Mouse (Mus musculus): ENCODE measurements around the gene Map7d1.

The Map7d1 gene

DNA sequence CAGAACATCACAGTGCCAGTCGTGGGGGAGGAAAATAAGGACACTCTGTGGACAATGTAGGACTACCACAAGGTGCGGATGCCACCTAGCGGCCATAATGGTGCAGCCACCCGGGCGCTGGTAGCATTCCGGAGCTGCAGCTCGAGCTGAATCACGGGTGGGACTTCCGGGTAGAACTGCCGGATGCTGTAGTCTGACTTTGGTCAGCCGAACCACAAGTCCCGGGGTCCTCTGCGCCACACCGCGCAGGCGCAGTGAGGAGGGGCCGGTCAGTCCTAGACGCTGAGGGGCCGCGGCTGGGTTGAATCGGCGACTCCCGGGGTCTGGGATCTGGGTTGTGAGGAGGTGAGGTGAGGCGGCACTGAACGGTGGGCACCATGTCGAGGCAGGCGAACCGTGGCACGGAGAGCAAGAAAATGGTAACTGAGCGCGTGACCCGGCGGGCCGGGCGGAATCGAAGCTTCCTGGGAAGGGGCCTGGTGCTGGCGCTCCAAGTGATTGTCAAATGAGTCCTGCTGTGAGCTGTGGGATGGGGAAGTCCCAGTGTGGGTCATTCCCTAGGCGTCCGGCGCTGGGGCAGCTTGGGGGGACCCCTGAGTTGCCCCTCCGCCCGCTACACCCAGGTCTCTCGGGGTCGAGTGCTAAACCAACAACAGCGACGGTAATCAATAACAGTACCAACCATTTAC is 6.1 kb upstream of the Map7d1 start, which contains the start of gene Trappc3:
TSS of gene Trappc3 (plus strand) at position 207 of the 689 bp plus-strand sequence.
- peak; percentile 99 for DNase-seq (ENCODE audit: low spot score)

DNA sequence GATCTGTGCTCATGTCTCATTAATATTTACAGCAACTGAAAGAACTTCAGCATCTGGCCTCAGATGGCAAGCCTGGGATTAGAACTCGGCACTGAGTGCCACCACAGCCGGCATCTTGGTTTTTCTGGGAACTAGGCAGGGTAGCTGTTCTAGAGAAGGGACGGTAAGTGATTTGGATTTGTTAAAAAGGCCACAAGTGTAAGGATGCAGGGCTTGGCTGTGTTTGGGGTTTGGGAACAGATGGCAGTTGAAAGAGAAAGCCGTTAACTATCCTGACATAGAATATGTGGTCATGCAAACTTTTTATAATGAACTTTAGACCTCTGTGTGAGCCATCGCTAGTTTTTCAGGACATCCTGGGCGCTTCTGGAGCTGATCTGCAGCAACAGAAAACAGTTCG is 5.5 kb upstream of the Map7d1 start:
- DNase-seq (ENCODE audit: low spot score) = no peak

DNA sequence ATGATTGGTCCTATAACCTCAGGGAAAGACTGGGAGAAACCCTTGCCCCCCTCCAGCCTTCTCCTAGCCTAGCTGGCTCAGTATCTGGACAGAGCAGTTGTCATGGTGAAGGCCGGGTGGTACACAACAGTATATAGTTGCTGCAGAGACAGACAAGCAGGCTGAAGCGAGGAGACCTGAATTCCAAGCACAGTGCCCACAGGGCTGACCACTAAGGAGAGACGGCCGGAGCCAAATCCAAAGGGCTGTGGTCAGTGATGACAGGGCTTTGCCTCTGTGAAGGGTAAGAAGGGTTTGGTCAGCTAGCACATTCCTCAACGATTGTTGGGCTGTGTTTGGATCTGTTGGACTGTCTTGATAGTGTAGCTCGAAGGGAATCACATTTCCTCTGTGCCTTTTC is 5.1 kb upstream of the Map7d1 start:
- no peak for DNase-seq (ENCODE audit: low spot score)

DNA sequence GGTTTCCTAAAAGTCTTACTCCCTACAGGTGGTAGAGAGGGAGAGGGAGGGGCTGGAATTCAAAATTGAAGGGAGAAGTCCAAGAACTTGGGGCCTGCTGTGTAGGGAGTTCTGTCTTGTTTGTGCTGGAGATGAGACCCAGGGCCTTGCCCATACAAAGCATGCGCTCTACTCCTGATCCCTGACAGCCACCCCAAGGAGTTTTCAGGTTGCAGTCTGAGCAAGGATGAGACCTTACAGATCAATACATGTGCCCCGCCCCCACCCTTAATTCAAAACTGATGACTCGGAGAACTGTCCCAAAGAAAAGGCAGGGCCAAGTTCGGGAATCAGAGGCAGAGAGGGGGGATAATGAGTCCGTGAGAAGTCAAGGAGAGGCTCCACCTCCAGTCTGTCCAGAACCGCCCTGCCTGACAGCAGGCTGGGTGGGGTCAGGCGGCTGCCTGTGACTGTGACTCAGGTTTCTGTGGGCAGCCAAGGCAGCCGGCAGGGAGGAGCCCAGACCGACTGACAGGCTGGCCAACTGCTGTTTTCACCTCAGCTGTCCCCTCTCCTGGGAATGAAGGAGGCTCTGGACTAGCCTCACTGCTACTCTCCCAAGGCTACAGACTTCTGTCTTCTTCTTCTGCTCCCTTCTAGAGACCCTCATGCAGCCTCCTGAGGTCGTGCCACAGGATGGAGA is 4.5 kb upstream of the Map7d1 start:
- peak; percentile 84 for DNase-seq (ENCODE audit: low spot score)

DNA sequence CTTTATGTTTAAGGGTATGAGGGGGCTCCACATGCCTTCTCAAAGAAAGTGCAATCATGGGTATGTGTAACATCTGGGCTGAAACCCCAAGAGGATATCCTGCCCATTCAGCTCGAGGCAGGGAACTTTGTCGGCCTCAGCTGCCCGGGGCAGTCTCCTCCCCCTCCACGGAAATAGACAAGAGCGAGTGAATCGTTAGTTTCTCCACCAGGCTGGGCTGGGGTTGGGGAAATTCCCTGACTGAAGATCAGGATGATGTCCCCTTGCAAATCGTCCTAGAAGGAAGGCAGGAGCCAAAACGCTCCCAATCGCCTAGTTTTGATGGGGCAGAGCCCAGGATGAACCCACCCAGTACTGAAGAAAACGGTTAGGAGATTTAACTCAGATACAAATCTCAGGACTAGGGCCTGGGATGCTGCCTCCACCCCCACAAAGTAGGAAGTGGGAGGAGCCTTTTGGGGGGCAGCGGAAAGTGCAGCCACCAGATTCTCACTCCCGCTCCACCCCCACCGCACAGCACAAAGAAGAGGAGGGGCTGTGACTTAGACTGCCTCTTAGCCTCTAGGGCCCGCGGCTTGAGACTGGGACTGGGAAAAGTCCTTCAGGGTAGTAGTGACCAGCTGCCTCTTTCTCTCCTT is 3.5 kb upstream of the Map7d1 start:
- DNase-seq (ENCODE audit: low spot score) = peak; percentile 91

DNA sequence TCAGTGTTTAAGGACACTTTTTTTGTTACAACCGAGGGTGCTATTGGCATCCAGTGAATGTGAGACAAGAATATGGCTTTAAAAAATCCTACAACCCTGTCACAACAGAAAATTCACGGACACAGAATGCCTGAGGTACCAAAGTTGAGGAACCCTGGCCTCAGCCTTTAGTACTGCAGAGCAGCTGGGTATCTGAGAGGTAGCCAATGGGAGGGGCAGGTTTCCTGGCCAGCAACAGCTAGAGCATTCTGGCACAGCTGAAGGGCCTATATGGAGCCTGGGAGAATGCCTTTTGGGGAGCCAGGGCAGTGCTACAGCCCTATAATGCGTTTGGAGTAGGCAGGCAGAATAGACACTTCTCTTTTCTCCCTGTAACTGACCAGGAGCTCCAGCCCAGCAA is 2.9 kb upstream of the Map7d1 start:
- peak; percentile 52 for DNase-seq (ENCODE audit: low spot score)

DNA sequence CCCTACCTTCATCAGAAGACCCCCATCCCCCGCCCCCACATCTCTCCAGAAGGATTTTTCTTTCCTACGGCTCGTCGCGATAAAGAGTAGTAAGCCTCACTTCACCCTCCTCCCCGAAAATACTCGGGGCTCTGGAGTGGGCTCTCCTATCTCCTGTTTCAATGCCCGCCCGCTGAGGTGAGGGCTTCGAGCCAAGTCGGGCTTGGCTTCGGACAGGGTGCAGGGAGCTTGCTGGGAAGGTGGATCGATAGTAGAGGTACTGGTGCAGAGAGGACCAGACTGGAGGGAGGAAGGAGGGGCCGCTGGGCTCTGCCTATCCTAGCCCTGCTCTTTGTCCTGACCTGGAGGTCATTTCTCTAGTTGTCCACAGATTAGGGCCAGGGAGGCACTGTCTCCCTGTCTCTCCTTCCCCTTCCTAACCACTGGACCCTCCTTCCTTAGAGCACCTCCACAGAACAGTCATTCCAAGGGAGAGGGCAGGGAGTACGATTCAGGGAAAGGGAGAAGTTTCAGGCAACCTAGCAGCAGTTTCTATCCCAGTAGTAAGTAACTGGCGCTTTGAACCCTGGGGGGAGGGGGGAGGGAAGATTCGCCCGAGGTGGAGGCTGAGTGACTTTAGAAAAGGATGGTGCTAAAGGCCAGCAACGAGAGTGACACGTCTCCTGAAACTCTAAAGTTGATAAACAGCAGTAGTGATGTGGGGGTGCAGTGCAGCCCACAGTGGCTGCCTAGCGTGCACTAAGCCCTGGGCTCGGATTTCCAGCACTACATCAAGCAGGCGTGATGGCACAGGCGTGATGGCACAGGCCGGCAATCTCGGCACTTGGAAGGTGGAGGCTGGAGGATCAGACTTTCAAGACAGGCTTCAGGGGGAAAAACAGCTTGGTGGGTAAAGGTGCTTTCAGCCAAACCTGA is 1.1 kb upstream of the Map7d1 start:
- peak; percentile 81 for DNase-seq (ENCODE audit: low spot score)

DNA sequence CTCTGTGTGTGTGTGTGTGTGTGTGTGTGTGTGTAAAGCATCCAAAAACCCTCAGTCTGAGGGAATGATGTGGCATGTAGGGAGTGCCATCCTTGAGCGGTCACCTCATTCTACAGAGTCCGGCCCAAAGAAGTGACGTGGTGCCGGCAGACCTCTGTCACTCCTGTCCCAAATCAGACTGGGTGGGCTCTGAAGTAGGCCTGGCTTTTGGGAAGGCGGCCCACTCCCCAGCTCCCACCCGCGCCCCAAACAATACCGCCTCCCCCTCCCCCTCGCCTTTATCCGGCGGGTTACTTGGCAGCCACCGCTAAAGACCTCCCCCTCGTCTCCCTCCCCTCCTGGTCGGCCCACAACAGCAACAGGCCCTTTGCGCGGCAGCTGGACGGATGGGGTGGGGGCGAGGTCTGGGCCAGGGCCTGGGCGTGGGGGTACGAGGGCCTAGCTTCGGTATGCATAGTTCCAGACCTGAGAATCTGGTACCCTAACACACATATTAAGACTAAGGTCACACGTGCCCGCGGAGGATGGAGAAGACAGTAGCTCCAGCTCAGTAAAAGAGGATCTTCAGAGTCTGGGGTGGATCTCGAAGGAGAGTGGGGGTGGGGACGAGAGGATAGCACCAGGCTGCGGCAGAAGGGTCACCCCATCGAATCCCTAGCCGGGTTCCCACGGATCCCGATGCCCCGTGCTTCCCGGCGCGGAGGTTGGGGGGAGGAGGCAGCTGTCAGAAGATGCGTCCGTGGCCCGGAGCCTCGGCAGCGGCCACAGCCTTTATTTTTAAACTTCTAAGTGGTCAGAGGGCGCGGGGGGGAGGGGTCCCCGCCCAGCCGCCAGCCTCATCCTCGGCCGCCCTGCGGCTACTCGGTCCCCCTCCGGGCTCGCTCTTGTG is 786 bp downstream of the Map7d1 start:
- DNase-seq (ENCODE audit: low spot score) = peak; percentile 75

DNA sequence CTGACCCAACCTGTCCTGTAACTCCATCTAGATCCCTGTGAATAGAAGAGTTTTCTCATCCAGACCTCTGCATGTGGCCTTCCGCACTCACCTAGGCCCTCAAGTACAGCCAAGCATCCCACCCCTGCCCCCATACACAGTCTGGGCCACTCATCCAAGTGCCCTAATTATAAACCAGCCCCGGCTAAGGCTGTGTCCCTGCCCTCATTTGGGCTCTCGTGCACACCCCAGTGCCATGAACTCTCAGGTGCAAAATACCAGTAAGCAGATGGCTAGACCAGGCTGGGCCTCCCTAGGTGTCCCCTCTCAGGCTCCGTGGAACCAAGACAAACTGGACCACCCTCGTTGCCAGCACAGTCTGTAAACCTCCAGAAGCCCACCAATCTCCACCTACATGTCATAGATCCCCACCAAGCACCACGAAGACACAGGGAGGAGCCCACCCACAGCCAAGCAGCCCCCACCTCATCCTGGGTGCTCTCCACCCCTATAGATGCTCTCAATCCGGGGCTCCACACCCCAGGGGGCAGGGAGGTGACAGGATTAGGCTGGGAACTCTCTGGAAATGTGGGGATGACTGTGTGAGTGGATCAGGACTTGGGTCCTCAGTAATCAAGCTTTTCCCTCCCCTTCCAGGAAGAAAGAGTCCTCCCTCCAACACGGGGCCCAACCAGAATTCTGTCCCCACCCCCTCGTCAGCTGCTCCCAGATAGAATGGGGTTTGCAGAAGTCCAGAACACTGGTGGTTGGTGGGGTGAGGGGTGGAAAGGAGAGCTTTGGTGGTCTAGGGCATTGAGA is 1.6 kb downstream of the Map7d1 start:
- DNase-seq (ENCODE audit: low spot score) = peak; percentile 54

DNA sequence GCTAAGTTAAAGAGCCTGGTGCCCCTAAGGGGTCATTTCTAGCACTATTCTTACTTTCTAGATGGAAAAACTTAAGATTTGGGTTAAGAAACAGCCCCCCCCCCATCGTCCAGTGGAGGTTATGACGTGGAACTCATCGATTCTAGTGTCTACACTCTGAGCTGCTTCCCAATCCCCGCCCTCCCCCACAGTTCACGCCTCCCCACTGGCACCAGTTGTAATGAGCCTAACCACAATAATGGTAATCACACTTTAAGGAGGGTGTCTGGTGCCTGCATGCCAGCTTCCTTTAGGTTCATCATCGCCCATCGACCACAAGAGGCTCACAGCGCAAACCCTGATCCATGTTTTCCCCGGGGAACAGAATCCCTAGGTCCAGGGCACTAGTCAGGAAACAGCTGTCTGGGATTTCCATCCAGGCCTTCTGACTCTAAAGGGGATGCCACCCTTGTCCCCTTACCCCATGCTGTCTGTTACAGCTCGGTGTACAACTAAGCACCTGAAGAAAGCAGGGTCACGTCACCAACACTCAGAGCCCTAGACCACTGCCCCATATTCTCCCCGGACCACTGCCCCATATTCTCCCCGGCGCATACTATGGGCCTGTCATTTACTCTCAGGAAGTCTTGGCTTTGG is 2.4 kb downstream of the Map7d1 start:
- DNase-seq (ENCODE audit: low spot score) = no peak

DNA sequence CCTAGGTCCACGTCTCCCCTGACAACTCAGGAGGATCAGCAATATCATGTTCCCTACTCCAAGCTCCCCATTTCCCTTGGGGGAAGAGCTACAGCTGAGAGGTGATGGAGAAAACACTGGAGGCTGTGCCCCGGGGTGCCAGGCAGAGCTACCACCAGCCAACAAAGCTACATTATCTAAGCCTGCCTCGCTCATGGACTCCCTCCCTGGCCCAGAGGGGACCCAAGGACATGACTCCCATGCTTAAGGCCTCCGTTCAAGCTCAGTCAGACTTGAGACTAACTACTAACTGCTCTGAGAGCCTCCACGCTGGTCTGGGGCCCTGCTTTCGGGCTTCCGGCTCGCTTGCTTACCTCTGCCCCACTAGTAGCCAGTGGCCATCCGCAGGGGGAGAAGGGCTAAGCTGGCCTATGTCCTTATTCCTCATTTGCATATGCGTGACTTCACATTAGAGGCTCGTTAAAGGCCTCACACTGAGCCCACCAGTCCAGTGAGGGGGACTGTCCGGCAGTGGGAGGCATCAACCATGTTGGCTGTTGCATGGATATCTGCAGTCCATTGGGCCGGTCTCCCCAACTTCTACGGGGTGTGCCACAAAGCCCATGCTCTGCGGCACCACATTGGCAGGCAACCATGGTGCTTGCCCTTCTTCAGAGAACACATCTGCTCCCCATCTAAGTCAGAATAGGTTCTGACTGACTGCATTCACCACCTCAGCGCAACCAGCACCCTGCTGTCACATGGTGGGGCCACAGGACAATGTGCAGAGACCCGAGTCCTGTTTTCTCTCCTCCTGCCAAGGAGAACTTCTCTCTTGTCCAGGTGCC is 3.5 kb downstream of the Map7d1 start:
- no peak for DNase-seq (ENCODE audit: low spot score)

DNA sequence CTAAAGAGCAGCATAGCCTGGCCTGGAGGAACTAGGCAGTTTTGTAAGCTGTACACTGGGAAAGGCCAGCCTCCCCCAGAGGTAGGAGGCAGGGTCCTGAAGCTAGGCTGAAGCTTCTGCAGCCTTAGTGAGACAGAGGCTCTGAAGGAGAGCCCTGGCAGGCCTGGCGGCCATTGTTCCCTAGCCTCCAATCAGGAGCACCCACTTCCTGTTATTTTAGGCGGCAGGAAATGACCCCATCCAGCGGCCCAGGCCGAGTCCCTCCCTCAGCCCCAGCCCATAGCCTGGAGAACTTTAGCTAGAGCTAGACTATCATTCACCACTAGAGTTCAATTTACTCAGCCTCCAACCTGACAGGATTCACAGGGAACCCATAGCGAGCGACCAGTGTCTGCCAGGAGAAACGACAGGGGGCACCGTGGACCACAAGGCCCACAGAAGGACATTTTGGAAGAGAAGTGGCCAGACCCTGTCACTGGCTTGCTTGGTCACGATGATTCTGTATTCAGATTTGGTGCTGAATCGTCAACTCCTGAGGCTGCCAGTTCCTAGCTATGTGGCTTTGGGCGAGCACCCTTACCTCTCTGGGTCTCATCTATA is 4.4 kb downstream of the Map7d1 start:
- DNase-seq (ENCODE audit: low spot score) = peak; percentile 42

DNA sequence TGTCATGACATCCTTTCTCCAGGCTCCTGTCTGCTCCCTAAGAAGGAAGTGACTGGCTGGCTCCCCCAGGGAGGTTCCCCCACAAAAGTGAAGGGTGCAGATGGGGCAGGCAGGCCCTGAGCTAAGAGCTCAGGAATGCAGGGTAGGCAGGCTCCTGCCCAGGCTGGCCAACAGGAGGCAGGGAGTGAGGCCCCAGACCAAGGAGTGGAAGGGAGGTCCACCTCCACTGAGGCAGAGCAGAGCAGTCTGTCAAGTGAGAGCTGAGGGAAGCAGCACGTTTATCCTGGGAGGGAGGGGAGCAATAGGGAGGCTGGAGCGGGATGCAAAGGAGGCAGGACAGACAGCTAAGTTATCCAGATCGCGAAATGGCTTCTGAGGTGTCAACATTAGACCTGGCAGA is 5.5 kb downstream of the Map7d1 start:
- no peak for DNase-seq (ENCODE audit: low spot score)

DNA sequence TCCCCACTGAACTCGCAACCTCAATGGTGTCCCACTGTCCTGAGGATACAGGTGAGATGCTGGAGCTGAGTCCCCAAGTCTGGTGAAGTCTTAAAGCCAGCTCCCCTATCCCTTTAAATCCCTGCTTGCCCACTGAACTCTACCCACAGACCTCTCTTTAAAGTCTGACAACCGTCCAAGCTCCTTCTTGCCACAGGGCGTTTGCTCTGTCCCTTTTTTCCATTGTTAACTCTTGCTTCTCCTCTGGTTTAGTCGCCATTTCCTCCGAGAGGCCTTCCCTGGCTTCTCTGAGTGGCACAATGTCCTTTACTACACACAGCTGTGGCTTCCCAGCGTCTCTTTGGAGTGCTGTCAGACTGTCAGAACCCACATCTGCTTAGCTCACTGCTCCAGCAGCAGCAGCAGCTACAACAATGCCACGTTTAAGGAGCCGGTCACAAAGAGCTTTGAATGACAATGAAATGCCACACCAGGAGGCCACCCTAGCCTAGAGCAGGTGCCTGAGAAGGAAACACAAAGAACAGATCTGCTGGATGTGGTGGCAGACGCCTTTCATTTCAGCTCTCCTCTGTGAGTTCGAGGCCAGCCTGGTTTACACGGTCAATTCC is 7.8 kb downstream of the Map7d1 start:
- peak; percentile 39 for DNase-seq (ENCODE audit: low spot score)

DNA sequence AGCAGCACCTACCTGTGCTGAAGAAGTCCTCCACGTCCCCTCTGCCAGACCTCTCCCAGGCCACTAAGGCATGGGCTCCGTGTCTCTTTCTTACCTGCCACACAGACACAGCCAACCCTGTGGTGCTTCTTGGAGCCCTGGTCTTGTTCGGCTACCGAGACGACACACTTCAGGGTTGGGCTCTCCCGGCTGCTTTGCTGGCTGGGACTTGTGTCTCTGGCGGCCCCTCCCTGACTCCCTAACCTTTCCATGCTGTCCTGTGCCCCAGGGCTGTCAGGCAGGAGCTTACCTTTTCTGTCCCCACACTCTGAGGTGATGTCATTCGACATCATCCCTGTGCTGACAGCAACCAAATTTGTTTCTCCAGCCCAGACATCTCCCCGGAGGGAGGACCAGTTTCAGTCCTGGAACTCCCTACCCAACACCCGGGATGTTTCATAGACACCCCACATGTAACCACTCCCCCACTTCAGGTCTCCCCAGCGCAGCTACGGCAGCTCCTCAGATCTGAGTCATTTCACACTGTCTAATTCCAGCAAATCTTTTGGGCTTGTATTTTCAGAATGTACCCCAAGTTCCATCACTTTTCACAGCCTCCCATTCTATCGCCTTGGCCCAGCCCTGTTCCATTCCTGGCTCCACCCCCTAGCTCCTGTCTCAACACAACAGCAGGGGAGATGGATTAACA is 9.8 kb downstream of the Map7d1 start:
- no peak for DNase-seq (ENCODE audit: low spot score)

DNA sequence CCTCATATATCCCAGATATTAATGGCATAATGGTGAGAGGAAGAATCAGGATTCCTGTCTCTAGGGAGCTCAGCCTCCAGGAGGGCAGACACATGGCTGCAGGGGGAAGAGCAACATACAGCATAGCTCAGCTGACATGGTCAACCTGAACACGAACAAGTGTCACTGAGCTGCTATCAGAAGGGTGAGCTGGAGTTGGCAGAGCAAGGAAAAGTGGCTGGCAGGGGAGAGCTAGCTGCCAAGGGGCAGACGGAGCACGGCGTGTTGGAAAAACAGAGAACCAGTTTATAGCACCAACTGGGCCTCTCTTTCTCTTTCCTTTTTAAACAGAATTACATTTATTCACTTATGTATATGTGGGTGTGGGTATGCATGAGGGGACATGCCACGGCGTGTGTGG is 13.6 kb downstream of the Map7d1 start:
- DNase-seq (ENCODE audit: low spot score) = no peak

DNA sequence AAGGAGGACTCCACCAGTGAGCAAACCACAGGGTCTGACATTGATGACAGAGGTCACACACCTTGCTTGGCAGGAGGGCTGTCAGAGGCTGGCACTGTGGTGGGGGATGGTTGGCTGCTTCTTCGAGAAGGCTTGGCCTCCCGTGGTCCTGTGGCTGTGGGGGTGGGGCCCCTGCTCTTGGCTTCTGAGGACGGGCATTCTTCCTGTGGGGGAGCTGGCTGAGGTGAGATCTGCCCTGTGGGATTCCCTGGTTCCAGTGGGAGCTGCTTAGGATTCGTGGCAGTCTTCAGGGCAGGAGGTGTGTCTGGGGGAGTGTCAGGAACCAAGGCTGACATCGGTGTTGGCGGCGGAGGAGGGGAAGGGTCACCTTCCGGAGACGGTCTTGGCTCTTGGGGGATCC is 14.2 kb downstream of the Map7d1 start:
- DNase-seq (ENCODE audit: low spot score) = no peak

Measured in embryo, embryonic 10.5 days (tissue).